Mouse (Mus musculus): ENCODE data around the gene Dtymk. TPM values are rescaled to one million over a fixed set of nuclear protein-coding genes. Genes with fewer than 3 reads are reported as not detected.
A peak's percentile ranks its signal among the peaks of the same experiment; 100 is the strongest.
"Not testable (repeated sequence)": the region's sequence is repeated elsewhere in the genome, so short reads cannot be mapped to it uniquely, and the experiment has no call there.

The Dtymk gene
- polyA plus RNA-seq, 1 experiment from 2014 or later = 233 TPM

DNA sequence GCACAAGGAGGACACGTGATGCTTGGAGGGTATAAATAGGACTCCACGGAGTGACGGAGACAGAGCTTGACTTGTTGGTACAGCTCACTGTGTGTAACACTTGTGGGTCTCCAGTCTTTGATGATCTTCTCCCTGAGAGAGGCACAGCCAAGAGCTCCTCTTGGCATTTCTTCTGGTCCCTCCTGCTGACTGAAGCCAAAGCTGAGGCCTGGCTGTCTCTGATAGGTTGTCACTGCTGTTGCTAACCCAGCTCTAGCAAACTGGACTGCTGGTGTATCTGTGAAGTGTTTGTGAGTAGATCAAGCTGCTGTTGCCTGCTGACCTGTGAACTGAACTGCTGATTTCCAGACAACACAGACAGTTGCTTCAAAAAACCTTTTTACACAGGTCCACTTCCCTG is 31.8 kb downstream of the Dtymk start:
- 90% methylated on average over 3 of the region's 3 CpGs for WGBS
- ATAC-seq (ENCODE audit: low FRiP score, low TSS enrichment) = no peak

DNA sequence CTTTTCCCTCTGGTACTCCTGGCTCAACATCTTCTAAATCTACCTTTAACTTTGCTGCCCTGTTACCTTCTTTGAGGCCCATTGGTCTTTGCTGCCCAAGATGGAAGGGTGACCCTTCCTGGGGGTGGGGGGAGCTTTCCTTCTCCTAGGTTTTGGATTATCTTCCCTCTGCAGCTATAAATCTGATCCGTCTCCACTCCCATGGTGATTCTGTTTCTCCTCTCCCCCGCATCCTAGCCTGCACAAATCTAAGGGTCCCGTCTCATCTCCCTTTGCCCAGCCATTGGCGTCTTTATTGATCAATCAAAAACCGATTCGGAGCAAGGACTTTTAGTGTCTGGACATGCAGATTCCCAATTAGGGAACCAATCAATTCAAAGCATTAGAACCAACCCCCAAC is 34.1 kb downstream of the Dtymk start:
- no peak overlapping the region for H3K27ac ChIP-seq (ENCODE audit: low read length)
- WGBS = 58% methylated on average over 6 of the region's 6 CpGs
- H3K4me1 ChIP-seq (ENCODE audit: insufficient read depth, low read length) = no peaks in the 10 kb centered on the region; the same call in 1 of the 2 replicates
- H3K36me3 ChIP-seq (ENCODE audit: insufficient read depth, low read length) = peaks cover 20% of the 10 kb centered on the region
- no peak overlapping the region for H3K4me3 ChIP-seq (ENCODE audit: low read length)
- H3K9ac ChIP-seq (replicated peaks; ENCODE audit: low read length) = no peak overlapping the region
- no peak overlapping the region for H3K4me2 ChIP-seq (replicated peaks; ENCODE audit: low read depth, low read length)
- no peaks in the 10 kb centered on the region for H3K9me3 ChIP-seq (ENCODE audit: low read length)
- peak; percentile 47; the same call in 1 of the 2 replicates for ATAC-seq (ENCODE audit: low FRiP score, low TSS enrichment)
- H3K27me3 ChIP-seq (ENCODE audit: insufficient read depth, low read length) = no peaks in the 10 kb centered on the region

More for the DNA sequence above, 31.8 kb downstream of the Dtymk start:
- no peak overlapping the region for H3K4me2 ChIP-seq (replicated peaks; ENCODE audit: low read depth, low read length)
- no peak overlapping the region for H3K9ac ChIP-seq (replicated peaks; ENCODE audit: low read length)
- H3K36me3 ChIP-seq (ENCODE audit: insufficient read depth, low read length) = peaks cover 34% of the 10 kb centered on the region
- no peak overlapping the region for H3K27ac ChIP-seq (ENCODE audit: low read length)
- no peak overlapping the region for H3K4me3 ChIP-seq (ENCODE audit: low read length)
- H3K9me3 ChIP-seq (ENCODE audit: low read length) = no peaks in the 10 kb centered on the region
- no peaks in the 10 kb centered on the region for H3K27me3 ChIP-seq (ENCODE audit: insufficient read depth, low read length)
- H3K4me1 ChIP-seq (ENCODE audit: insufficient read depth, low read length) = no peaks in the 10 kb centered on the region; the same call in 1 of the 2 replicates

DNA sequence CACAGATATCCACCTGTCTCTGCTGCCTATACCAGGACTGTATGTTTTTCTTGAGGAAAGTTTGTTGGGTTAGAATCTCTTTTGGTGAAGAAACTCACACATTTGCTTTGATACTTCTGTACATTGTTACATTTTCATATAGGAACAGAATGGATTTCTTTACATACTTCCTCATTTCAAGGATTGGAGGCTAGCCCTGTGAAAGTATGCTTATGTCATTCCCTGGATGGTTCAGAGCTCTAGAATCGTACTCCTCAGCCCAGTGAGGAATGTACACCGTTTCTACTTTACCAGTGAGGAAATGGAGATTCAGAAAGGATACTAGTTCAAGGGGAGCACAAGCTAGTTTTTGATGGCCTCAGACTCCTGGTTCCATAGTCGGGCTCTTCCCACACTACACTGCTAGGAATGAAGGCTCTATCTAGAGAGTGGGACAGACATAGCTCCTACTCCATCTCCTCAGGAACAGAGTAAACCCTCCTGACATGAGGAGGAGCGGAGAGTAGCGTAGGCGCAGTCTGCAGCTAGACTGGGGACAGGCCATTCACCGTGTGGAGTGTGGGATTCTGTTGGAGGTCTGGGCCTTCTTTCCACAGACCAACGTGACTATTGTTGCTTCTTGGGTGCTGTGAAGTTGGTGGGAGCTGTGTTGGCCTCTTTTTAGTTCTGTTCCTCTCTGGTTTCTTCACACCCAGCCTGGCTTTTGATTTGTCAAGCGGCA is 36.7 kb downstream of the Dtymk start:
- Histone ChIP-seq H3K27ac (ENCODE audit: low read length) (no peak overlapping the region), H3K4me3 (ENCODE audit: low read length) (no peak overlapping the region), H3K9ac (replicated peaks; ENCODE audit: low read length) (no peak overlapping the region), H3K27me3 (ENCODE audit: insufficient read depth, low read length) (no peaks in the 10 kb centered on the region), H3K4me1 (ENCODE audit: insufficient read depth, low read length) (no peaks in the 10 kb centered on the region; the same call in 1 of the 2 replicates), H3K4me2 (replicated peaks; ENCODE audit: low read depth, low read length) (no peak overlapping the region), H3K36me3 (ENCODE audit: insufficient read depth, low read length) (peaks cover 17% of the 10 kb centered on the region), H3K9me3 (ENCODE audit: low read length) (no peaks in the 10 kb centered on the region)
- WGBS = 93% methylated on average over 9 of the region's 9 CpGs
- ATAC-seq (ENCODE audit: low FRiP score, low TSS enrichment) = no peak

DNA sequence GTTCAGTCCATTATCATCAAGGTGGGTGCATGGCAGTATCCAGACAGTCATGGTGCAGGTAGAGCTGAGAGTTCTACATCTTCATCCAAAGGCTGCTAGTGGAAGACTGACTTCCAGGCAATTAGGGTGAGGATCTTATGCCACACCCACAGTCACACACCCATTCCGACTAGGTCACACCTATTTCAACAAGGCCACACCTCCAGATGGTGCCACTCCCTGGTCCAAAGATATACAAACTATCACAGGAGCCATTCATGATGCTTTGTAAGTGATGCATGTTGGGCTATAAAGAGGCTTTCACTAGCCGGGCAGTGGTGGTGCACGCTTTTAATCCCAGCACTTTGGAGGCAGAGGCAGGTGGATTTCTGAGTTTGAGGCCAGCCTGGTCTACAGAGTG is 38.2 kb downstream of the Dtymk start:
- not testable (repeated sequence) for H3K27ac ChIP-seq (ENCODE audit: low read length); H3K27me3 ChIP-seq (ENCODE audit: insufficient read depth, low read length); H3K36me3 ChIP-seq (ENCODE audit: insufficient read depth, low read length); H3K9me3 ChIP-seq (ENCODE audit: low read length); H3K9ac ChIP-seq (replicated peaks; ENCODE audit: low read length); H3K4me3 ChIP-seq (ENCODE audit: low read length); H3K4me1 ChIP-seq (ENCODE audit: insufficient read depth, low read length); H3K4me2 ChIP-seq (replicated peaks; ENCODE audit: low read depth, low read length); ATAC-seq (ENCODE audit: low FRiP score, low TSS enrichment)
- 91% methylated on average over 3 of the region's 3 CpGs for WGBS

DNA sequence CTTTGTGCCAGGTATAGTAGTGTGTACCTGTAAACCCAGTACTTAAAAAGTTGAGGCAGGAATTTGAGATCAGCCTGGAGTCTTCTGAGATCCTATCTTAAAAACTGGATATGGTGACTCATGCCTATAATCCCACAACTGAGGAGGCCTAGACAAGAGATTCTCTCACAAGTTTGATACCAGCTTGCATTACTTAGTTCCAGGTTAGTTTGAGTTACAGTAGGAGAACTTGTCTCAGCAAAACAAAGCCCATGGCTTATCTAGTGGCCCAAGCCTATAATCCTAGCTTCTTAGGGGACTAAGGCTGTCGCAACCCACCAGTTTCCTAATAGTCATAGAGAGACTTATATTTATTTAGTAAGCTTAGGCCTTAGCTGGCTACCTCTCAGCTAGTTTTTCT is 41.7 kb downstream of the Dtymk start:
- Histone ChIP-seq H3K36me3 (ENCODE audit: insufficient read depth, low read length) (no peaks in the 10 kb centered on the region), H3K9me3 (ENCODE audit: low read length) (no peaks in the 10 kb centered on the region), H3K4me2 (replicated peaks; ENCODE audit: low read depth, low read length) (no peak overlapping the region), H3K27me3 (ENCODE audit: insufficient read depth, low read length) (no peaks in the 10 kb centered on the region), H3K4me1 (ENCODE audit: insufficient read depth, low read length) (peaks cover 11% of the 10 kb centered on the region), H3K4me3 (ENCODE audit: low read length) (no peak overlapping the region), H3K9ac (replicated peaks; ENCODE audit: low read length) (no peak overlapping the region), H3K27ac (ENCODE audit: low read length) (no peak overlapping the region)
- 95% methylated on average over 1 of the region's 1 CpGs for WGBS
- ATAC-seq (ENCODE audit: low FRiP score, low TSS enrichment) = no peak

DNA sequence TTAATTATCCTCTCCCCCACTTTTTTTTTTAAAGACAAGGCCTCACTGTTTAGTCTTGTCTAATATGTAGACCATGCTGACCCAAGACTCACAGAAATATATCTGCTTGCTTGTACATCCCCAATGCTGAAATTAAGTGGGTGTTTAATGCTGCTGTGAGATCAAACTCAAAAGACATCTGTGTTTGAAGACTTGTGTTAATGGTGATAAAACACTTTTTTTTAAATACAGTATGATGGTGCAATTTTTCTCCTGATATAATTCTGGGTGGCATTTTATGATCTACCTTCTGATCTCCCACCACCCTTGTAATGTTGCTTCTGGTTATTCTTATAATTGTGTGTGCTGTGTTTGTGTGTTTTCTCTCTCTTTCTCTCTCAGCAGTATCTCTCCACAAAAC is 45.6 kb downstream of the Dtymk start:
- no peaks in the 10 kb centered on the region for H3K9me3 ChIP-seq (ENCODE audit: low read length)
- H3K27ac ChIP-seq (ENCODE audit: low read length) = no peak overlapping the region
- H3K4me1 ChIP-seq (ENCODE audit: insufficient read depth, low read length) = peaks cover 19% of the 10 kb centered on the region
- H3K4me3 ChIP-seq (ENCODE audit: low read length) = no peak overlapping the region
- H3K36me3 ChIP-seq (ENCODE audit: insufficient read depth, low read length) = no peaks in the 10 kb centered on the region
- H3K27me3 ChIP-seq (ENCODE audit: insufficient read depth, low read length) = no peaks in the 10 kb centered on the region
- no peak overlapping the region for H3K9ac ChIP-seq (replicated peaks; ENCODE audit: low read length)
- peak overlapping the region; percentile 61 for H3K4me2 ChIP-seq (replicated peaks; ENCODE audit: low read depth, low read length)
- ATAC-seq (ENCODE audit: low FRiP score, low TSS enrichment) = no peak

DNA sequence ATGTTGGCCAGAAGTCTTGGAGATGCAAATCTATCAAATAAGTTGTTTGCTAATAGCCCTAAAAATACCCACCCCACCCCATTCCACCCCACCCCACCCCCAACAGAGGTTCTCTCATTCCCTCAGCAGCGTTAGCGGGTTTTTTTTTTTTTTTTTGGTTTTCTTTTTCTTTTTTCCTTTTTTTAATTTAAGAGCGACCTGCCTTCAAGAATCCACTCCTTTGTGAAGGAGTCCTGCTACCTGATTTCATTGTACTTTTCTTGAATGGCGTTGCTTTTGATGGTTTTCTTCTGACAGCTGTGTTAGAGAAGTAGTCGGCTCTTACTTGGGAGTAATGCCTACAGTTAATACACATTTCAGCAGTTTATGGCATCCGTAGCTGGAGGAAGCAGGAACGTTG is 46.1 kb downstream of the Dtymk start:
- no peak overlapping the region for H3K27ac ChIP-seq (ENCODE audit: low read length)
- H3K36me3 ChIP-seq (ENCODE audit: insufficient read depth, low read length) = no peaks in the 10 kb centered on the region; the same call in 1 of the 2 replicates
- no peaks in the 10 kb centered on the region for H3K9me3 ChIP-seq (ENCODE audit: low read length)
- 14% methylated on average over 7 of the region's 7 CpGs for WGBS
- H3K4me3 ChIP-seq (ENCODE audit: low read length) = peak overlapping the region; percentile 97
- H3K9ac ChIP-seq (replicated peaks; ENCODE audit: low read length) = peak overlapping the region; percentile 89
- ATAC-seq (ENCODE audit: low FRiP score, low TSS enrichment) = no peak
- peak overlapping the region; percentile 61 for H3K4me2 ChIP-seq (replicated peaks; ENCODE audit: low read depth, low read length)
- peaks cover 19% of the 10 kb centered on the region for H3K4me1 ChIP-seq (ENCODE audit: insufficient read depth, low read length)
- no peaks in the 10 kb centered on the region for H3K27me3 ChIP-seq (ENCODE audit: insufficient read depth, low read length)

DNA sequence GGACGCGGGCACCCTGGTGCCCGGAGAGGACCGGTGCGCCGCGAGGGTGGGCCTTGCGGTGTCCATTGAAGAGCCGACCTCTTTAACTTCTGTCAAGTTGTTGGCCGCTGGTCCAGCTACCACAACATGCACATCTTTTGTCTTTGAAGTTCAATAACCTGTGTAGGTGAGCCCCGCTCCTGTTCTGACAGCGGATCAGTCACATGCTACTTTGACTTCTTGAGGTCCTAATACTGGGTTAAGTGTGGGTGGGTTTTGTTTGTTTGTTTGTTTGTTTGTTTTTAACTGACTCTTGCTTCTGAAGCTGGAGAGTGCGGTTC is 46.5 kb downstream of the Dtymk start:
- no peaks in the 10 kb centered on the region for H3K9me3 ChIP-seq (ENCODE audit: low read length)
- peaks cover 2% of the 10 kb centered on the region for H3K36me3 ChIP-seq (ENCODE audit: insufficient read depth, low read length)
- no peak for ATAC-seq (ENCODE audit: low FRiP score, low TSS enrichment)
- WGBS = under 1% methylated on average over 13 of the region's 13 CpGs
- H3K4me2 ChIP-seq (replicated peaks; ENCODE audit: low read depth, low read length) = peak overlapping the region; percentile 61
- H3K4me3 ChIP-seq (ENCODE audit: low read length) = peak overlapping the region; percentile 97
- H3K4me1 ChIP-seq (ENCODE audit: insufficient read depth, low read length) = peaks cover 19% of the 10 kb centered on the region
- peak overlapping the region; percentile 92 for H3K27ac ChIP-seq (ENCODE audit: low read length)
- H3K27me3 ChIP-seq (ENCODE audit: insufficient read depth, low read length) = no peaks in the 10 kb centered on the region
- peak overlapping the region; percentile 89 for H3K9ac ChIP-seq (replicated peaks; ENCODE audit: low read length)

DNA sequence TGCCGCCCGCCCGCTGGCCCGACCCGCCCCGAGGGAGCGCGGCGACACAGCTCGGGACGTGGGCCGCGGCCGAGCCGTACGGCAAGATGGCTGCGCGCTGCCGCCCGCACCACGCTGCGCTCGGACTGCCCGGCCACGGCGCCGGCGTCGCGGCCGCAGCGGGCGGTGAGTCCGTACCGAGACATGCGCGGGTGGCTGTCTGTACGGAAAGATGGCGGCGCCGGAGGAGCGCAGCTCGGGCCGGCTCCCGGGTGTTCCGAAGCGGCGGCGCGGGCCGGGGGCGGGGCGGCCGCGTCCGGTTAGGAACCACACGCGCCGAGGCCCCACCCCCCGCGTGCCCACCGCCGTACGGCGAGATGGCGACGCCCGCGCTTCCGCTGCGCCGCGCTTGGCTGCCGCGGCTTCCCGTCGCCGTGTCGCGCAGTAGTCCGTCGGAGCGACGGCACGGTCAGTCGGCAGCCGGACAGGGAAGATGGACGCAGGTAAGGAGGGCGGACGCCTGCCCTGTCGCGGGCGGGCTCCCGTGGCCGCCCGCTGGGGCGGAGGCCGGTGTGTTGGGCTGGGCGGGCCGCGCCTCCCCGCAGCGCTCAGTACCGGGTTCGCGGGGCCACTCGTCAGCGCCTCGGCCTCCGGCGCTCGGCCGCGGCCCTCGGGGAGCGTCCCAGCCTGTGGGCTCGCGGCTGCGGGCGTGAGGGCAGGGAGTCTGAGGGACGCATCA is 47.0 kb downstream of the Dtymk start, which contains the start of gene Thap4:
Gene Thap4, minus strand, starts transcription at position 292 of the 718 bp plus-strand sequence.
- H3K9me3 ChIP-seq (ENCODE audit: low read length) = no peaks in the 10 kb centered on the region
- H3K4me2 ChIP-seq (replicated peaks; ENCODE audit: low read depth, low read length) = peak within 1 kb of the TSS; percentile 83
- peak within 1 kb of the TSS; percentile 89 for H3K9ac ChIP-seq (replicated peaks; ENCODE audit: low read length)
- ATAC-seq (ENCODE audit: low FRiP score, low TSS enrichment) = peak; percentile 94
- peak within 1 kb of the TSS; percentile 92 for H3K27ac ChIP-seq (ENCODE audit: low read length)
- H3K27me3 ChIP-seq (ENCODE audit: insufficient read depth, low read length) = no peaks in the 10 kb centered on the region
- H3K4me1 ChIP-seq (ENCODE audit: insufficient read depth, low read length) = peaks cover 19% of the 10 kb centered on the region
- peaks cover 7% of the 10 kb centered on the region for H3K36me3 ChIP-seq (ENCODE audit: insufficient read depth, low read length)
- under 1% methylated on average over 113 of the region's 121 CpGs for WGBS
- peak within 1 kb of the TSS; percentile 97 for H3K4me3 ChIP-seq (ENCODE audit: low read length)

Data from kidney, embryonic 16.5 days (tissue).